Mouse (Mus musculus): Measurements from ENCODE around the gene Reg4.

DNA sequence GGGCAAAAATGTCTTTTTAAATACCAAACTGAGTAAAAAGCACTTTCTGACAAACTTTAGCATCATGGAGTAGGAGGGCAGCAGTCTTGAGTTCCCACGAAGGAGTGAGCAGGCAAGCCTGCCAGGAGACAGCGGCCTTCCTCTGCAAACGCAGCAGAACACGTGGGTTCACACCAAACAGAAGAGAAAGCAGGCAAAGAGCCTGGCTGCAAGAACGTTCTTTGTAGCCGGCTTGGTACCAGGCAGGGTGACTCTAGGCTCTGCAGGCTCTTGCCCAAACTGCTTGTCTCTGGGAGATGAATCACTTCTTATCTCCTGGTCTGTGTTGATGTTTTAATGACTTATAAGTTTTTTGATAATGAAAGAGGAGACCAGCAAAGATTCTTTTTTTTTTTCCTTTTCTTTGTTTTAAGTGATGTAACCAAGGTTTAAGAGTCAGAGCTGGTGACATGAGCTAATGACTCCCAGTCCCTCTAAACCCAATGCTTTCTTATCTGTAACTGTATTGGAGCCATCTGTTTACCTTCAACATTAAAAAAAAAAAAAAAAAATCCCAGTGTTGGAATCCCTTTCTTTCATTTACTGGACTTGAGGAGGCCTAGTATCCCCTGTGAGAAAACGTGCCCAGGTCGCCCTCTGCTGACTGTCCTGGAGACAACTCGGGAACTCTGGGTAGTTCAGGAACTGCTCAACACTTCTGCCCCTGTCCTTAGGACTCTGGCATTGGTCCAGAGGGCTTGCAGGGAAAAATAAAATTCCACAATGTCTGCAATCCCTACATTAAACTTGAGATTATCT, 2.0 kb downstream of the Reg4 start:
- TF ChIP-seq CTCF (conservative IDR thresholded peaks at IDR 0.05; ENCODE audit: low read length) (peak; percentile 21), POU5F1 (IDR thresholded peaks at IDR 0.05; ENCODE audit: borderline replicate concordance, low read length) (no peak), NANOG (IDR thresholded peaks at IDR 0.05; ENCODE audit: borderline replicate concordance, low read length) (no peak)
